Mouse (Mus musculus): Measurements from ENCODE around the gene Socs3.

DNA sequence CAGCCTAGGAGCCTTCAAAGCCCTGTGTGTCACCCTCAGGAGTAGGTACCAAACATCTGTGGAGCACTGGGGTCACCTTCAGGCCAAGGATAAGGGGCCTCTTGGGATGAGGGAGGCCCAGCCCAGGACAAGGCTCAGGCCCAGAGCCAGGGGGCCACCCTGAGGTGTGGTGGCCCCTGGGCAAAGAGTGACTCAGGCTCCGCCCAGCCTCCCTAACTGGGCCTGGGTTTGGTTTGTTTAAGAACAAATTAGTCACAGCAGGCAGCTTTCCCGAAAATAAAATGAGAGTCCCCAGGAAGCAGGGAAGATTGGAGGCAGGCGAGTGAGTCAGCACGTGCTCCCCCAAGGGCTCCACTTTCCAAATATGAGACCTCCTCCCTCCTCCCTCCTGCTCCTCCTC lies 37.7 kb downstream of the Socs3 start:
- TF ChIP-seq CTCF (conservative IDR thresholded peaks at IDR 0.05; ENCODE audit: insufficient read depth, insufficient read length, low read depth, low read length) = no peak
- no peak for TF ChIP-seq POLR2A (IDR thresholded peaks at IDR 0.05; ENCODE audit: low read depth, low read length)

Measured in kidney, adult 2 months (tissue).